Mouse (Mus musculus) testis, adult 2 months (tissue): Measurements from ENCODE around the gene Uqcrfs1. TPM values are rescaled to one million over a fixed set of nuclear protein-coding genes. Genes with fewer than 3 reads are reported as not detected.

ENCODE experiments used
- H3K27ac ChIP-seq: fragments of 200-500 bp; 2 replicates; pipeline ENCODE4 v1.5.1; 2012; ENCODE audit warnings: low read depth, low read length; ENCODE audit not compliant: control insufficient read depth, insufficient read depth
- H3K27me3 ChIP-seq: fragments of 200-500 bp; 2 replicates; pipeline ENCODE4 v1.6.1; 2012; ENCODE audit warnings: mild to moderate bottlenecking, low read length, moderate library complexity; ENCODE audit not compliant: control insufficient read depth, insufficient read depth
- H3K36me3 ChIP-seq: fragments of 200-500 bp; 2 replicates; pipeline ENCODE4 v1.6.1; 2012; ENCODE audit warnings: mild to moderate bottlenecking, low read length; ENCODE audit not compliant: control insufficient read depth, insufficient read depth
- H3K4me1 ChIP-seq: fragments of 200-500 bp; 2 replicates; pipeline ENCODE4 v1.6.1; 2012; ENCODE audit warnings: low read length; ENCODE audit not compliant: control insufficient read depth, insufficient read depth
- H3K4me3 ChIP-seq: fragments of 200-500 bp; 2 replicates; pipeline ENCODE4 v1.5.1; 2012; ENCODE audit warnings: low read depth, mild to moderate bottlenecking, low read length, moderate library complexity, mixed read lengths; ENCODE audit not compliant: control insufficient read depth
- CTCF ChIP-seq: fragments of 200-500 bp; IDR thresholded peaks from 2 replicates; pipeline ENCODE4 v1.5.1; 2012; ENCODE audit warnings: low read depth, mild to moderate bottlenecking, inconsistent platforms, low read length, moderate library complexity; ENCODE audit not compliant: control insufficient read depth, insufficient read depth, insufficient replicate concordance
- POLR2A ChIP-seq: fragments of 200-500 bp; IDR thresholded peaks from 2 replicates; pipeline ENCODE4 v1.6.1; 2012; ENCODE audit warnings: low read depth, mild to moderate bottlenecking, inconsistent platforms, low read length, moderate library complexity; ENCODE audit not compliant: control insufficient read depth
- polyA plus RNA-seq: library from polyadenylated mRNA; depleted of rRNA; stranded (reverse); fragments of >200 nt; gene quantifications from 2 replicates; pipeline ENCODE4 v1.2.3, GENCODE M21; 2012; rRNA removed

Gene Uqcrfs1
- polyA plus RNA-seq, 1 experiment: 72.9 TPM

DNA sequence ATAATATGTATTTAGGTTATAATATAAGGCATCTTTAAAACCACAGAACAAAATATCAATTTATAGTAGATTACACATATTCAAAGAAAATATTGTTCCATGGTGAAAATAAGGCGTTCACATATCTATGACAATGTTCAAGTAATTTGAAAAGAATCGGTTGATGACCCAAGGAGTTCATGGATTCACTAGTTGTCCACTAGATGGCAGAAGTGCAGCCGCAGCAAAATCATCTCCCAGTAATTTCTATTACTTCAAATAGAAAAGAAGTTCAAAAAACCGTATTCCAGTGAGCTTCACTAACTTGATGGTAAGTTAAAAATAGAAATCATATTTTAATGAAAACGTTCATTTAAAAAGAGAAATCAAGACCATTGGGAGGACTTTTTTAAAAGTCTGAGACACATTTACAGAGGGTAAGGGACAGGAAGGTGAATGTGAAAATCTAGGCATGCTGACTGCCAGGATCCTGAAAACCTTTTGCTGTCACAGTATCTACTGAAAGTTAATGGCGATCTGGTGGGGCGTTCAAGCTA is 43.2 kb downstream of the Uqcrfs1 start:
- H3K4me1 ChIP-seq: peaks cover 2% of the 10 kb centered on the region; the same call in 1 of the 2 replicates
- no peak for TF ChIP-seq POLR2A
- no peak for TF ChIP-seq CTCF
- H3K36me3 ChIP-seq: no peaks in the 10 kb centered on the region
- no peak overlapping the region for H3K27ac ChIP-seq
- H3K4me3 ChIP-seq: no peak overlapping the region
- no peaks in the 10 kb centered on the region for H3K27me3 ChIP-seq

Other genes with a start within 250 kb of the Uqcrfs1 start
- gene Agtr1a, start 208.9 kb downstream of the Uqcrfs1 start, polyA plus RNA-seq: 31.6 and 34.1 TPM in 2 replicates
- gene Dusp22, start 114.6 kb upstream of the Uqcrfs1 start, polyA plus RNA-seq: 25.0 and 25.6 TPM in 2 replicates
- gene Irf4, start 203.9 kb upstream of the Uqcrfs1 start, polyA plus RNA-seq: 0.26 and 0.30 TPM in 2 replicates